Mouse (Mus musculus) MEL (cell line): ENCODE measurements around the gene Dtx3l.

Source experiments
- CTCF ChIP-seq, 3 experiments: IDR thresholded peaks in 2 of 3; conservative IDR thresholded peaks in 1 of 3; 2 replicates each; pipeline ENCODE4 v1.5.1; 2011 to 2012; ENCODE audit warnings: low read length in 3 of 3, low read depth in 2 of 3, mild to moderate bottlenecking in 2 of 3, improper control_type of control experiment in 1 of 3, inconsistent platforms in 1 of 3, mixed read lengths in 1 of 3, moderate library complexity in 1 of 3; ENCODE audit not compliant: control insufficient read depth in 1 of 3, insufficient read depth in 1 of 3, poor library complexity in 1 of 3, severe bottlenecking in 1 of 3
- ELF1 ChIP-seq: IDR thresholded peaks from 2 replicates; pipeline ENCODE4 v1.6.1; 2014; ENCODE audit warnings: low read depth, mild to moderate bottlenecking, inconsistent platforms, low read length, improper control_type of control experiment, moderate library complexity
- MYC ChIP-seq: IDR thresholded peaks from 2 replicates; pipeline ENCODE4 v1.6.1; 2011; ENCODE audit warnings: low read depth, mild to moderate bottlenecking, low read length, improper control_type of control experiment, moderate library complexity

- TF ChIP-seq ELF1 (no peak), MYC (no peak), CTCF (IDR thresholded peaks at IDR 0.05 in 2 of 3, conservative IDR thresholded peaks at IDR 0.05 in 1 of 3; ENCODE audit: control insufficient read depth in 1 of 3, insufficient read depth in 1 of 3, low read depth in 2 of 3, low read length in 3 of 3, poor library complexity in 1 of 3, severe bottlenecking in 1 of 3) (no peak)
Measured at GRCm38 (mm10) chr16:35905819-35906485, 33.0 kb downstream of the Dtx3l start.
